Mouse (Mus musculus) heart, adult 8-10 months (tissue): ENCODE results near the gene Gsx1. TPM values are rescaled to one million over a fixed set of nuclear protein-coding genes. Genes with fewer than 3 reads are reported as not detected.

Experiments used
- DNase-seq: peaks from one replicate; pipeline ENCODE4 v3.0.0; 2022; ENCODE audit warnings: low spot score
- total RNA-seq, 4 experiments: library from RNA; stranded (reverse); gene quantifications; 2 replicates each; pipeline ENCODE4 v1.2.4; 2022

Gsx1 gene
- total RNA-seq, 4 experiments from 2014 or later = not detected

- no peak for DNase-seq
Observed at GRCm38 (mm10) chr5:147204905-147205304, 16.4 kb downstream of the Gsx1 start.

GRCm38 (mm10) chr5:147207852-147208251 is 19.4 kb downstream of the Gsx1 start:
- no peak for DNase-seq

GRCm38 (mm10) chr5:147208471-147208870 is 20.0 kb downstream of the Gsx1 start:
- DNase-seq = no peak

- DNase-seq = peak; percentile 67
Observed at GRCm38 (mm10) chr5:147227354-147228112, 39.0 kb downstream of the Gsx1 start.

- no peak for DNase-seq
Observed at GRCm38 (mm10) chr5:147235406-147236309, 47.2 kb downstream of the Gsx1 start.

Other genes with a start within 250 kb of the Gsx1 start
- 10 to 100 TPM; 15.8 to 22.6 (median 19.9) TPM for gene Gtf3a, start 240.0 kb upstream of the Gsx1 start, total RNA-seq
- gene Mtif3, start 224.9 kb upstream of the Gsx1 start, total RNA-seq = 10 to 100 TPM; 26.8 to 38.0 (median 31.5) TPM
- gene Lnx2, start 112.1 kb upstream of the Gsx1 start, total RNA-seq = 10 to 100 TPM in 2 of 4 experiments, 1 to 10 TPM in 2; 7.4 to 11.5 (median 9.4) TPM
- 10 to 100 TPM; 66.0 to 75.4 (median 70.5) TPM for gene Polr1d, start 111.6 kb upstream of the Gsx1 start, total RNA-seq
- not detected for gene Pdx1, start 81.3 kb downstream of the Gsx1 start, total RNA-seq
- not detected for gene Cdx2, start 118.6 kb downstream of the Gsx1 start, total RNA-seq
- not detected for gene Urad, start 133.7 kb downstream of the Gsx1 start, total RNA-seq
- gene Flt3, start 211.8 kb downstream of the Gsx1 start, total RNA-seq = under 1 TPM in 1 of 4 experiments, not detected in 3; 0.17 TPM
- gene Pan3, start 241.5 kb downstream of the Gsx1 start, total RNA-seq = 10 to 100 TPM; 27.8 to 37.4 (median 29.4) TPM